Mouse (Mus musculus) neural tube, embryonic 13.5 days (tissue): ENCODE measurements around the gene Pbdc1. TPM values are rescaled to one million over a fixed set of nuclear protein-coding genes. Genes with fewer than 3 reads are reported as not detected.
"Not testable (repeated sequence)": the region's sequence is repeated elsewhere in the genome, so short reads cannot be mapped to it uniquely, and the experiment has no call there.

Experiments
- ATAC-seq: fragments of 200-750 bp; cut with Nextera tagmentation; 2 replicates; pipeline ENCODE4 v1.8.0; 2017; ENCODE audit warnings: low read depth, mild to moderate bottlenecking, moderate TSS enrichment, moderate library complexity
- H3K27ac ChIP-seq: fragments of 300-500 bp; sonication (generic); replicated peaks from 2 replicates; pipeline ENCODE4 v1.5.1; 2015; ENCODE audit warnings: moderate library complexity, mild to moderate bottlenecking, inconsistent platforms
- H3K27me3 ChIP-seq: fragments of 300-500 bp; sonication (generic); 2 replicates; pipeline ENCODE4 v1.6.1; 2015; ENCODE audit warnings: mild to moderate bottlenecking, inconsistent platforms
- H3K36me3 ChIP-seq: fragments of 300-500 bp; sonication (generic); 2 replicates; pipeline ENCODE4 v1.6.1; 2015; ENCODE audit warnings: mild to moderate bottlenecking, inconsistent platforms
- H3K4me1 ChIP-seq: fragments of 300-500 bp; sonication (generic); replicated peaks from 2 replicates; pipeline ENCODE4 v1.6.1; 2015; ENCODE audit warnings: inconsistent platforms
- H3K4me2 ChIP-seq: fragments of 300-500 bp; sonication (generic); 2 replicates; pipeline ENCODE4 v1.6.1; 2015; ENCODE audit warnings: inconsistent platforms, mild to moderate bottlenecking, moderate library complexity
- H3K4me3 ChIP-seq: fragments of 300-500 bp; sonication (generic); 2 replicates; pipeline ENCODE4 v1.5.1; 2015; ENCODE audit warnings: mild to moderate bottlenecking, inconsistent platforms
- H3K9ac ChIP-seq: fragments of 300-500 bp; sonication (generic); 2 replicates; pipeline ENCODE4 v1.6.1; 2015; ENCODE audit warnings: moderate library complexity, mild to moderate bottlenecking, inconsistent platforms
- H3K9me3 ChIP-seq: fragments of 300-500 bp; sonication (generic); 2 replicates; pipeline ENCODE4 v1.6.1; 2016; ENCODE audit warnings: inconsistent platforms
- WGBS: fragments of 180-500 bp; shearing (Covaris S2); methylation state at CpG from one replicate; pipeline ENCODE4 v1.1.7; 2015; 5-methylcytosine and 5-hydroxymethylcytosine counted together
- polyA plus RNA-seq: library from polyadenylated mRNA; unstranded; fragments of >200 nt; fragmentation: Nextera tagmentation; extraction: Ambion mirVana; gene quantifications from 2 replicates; pipeline ENCODE4 v1.2.1, GENCODE M21; 2015

Pbdc1 gene
- polyA plus RNA-seq, result 34.3 and 35.2 TPM in 2 replicates

GRCm38 (mm10) chrX:105079615-105080092, at the start of gene Pbdc1:
Gene Pbdc1, plus strand, starts transcription at chrX:105079756.
- Histone ChIP-seq H3K9ac (peak within 1 kb of the TSS; percentile 64), H3K4me1 (peaks cover 6% of the 10 kb centered on the region), H3K4me3 (peak within 1 kb of the TSS; percentile 55), H3K4me2 (peak within 1 kb of the TSS; percentile 67), H3K27ac (0 out of 2 replicates have a peak within 1 kb of the TSS, but pooled peaks have one; percentile 9), H3K9me3 (no peaks in the 10 kb centered on the region), H3K36me3 (no peaks in the 10 kb centered on the region), H3K27me3 (no peaks in the 10 kb centered on the region)
- 1% methylated on average over 35 of the region's 35 CpGs for WGBS
- peak; percentile 98 for ATAC-seq

DNA sequence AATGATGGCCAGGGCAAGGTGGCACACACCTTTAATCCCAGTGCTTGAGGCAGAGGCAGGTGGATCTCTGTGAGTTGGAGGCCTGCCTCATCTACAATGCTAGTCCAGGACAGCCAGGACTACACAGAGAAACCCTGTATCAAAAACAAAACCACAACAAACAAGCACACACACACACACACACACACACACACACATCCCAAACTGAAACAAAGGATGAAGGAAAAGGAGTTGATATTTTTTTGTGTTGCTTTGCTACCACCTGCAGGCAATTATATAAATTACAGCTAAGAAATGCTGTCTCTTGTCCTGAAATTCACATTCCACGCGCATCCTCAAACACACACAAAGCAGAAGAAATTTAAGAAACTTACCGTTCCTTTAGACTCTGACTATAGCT, 41.9 kb upstream of the Pbdc1 start:
- 79% methylated on average over 3 of the region's 3 CpGs for WGBS

GRCm38 (mm10) chrX:105064294-105064693, 15.3 kb upstream of the Pbdc1 start:
- Histone ChIP-seq H3K9ac (no peak overlapping the region), H3K4me3 (no peak overlapping the region), H3K4me1 (peaks cover 7% of the 10 kb centered on the region), H3K9me3 (no peaks in the 10 kb centered on the region), H3K4me2 (no peak overlapping the region), H3K27ac (no peak overlapping the region), H3K27me3 (no peaks in the 10 kb centered on the region), H3K36me3 (peaks cover 82% of the 10 kb centered on the region)
- no peak for ATAC-seq
- 92% methylated on average over 10 of the region's 10 CpGs for WGBS

More for the DNA sequence above, 41.9 kb upstream of the Pbdc1 start:
- H3K4me1 ChIP-seq, result no peaks in the 10 kb centered on the region
- peak; percentile 59; the same call in 1 of the 2 replicates for ATAC-seq
- peaks cover 11% of the 10 kb centered on the region; the same call in 1 of the 2 replicates for H3K36me3 ChIP-seq
- H3K4me2 ChIP-seq, result no peak overlapping the region
- H3K9me3 ChIP-seq, result no peaks in the 10 kb centered on the region
- H3K27ac ChIP-seq, result no peak overlapping the region
- no peaks in the 10 kb centered on the region; the same call in 1 of the 2 replicates for H3K27me3 ChIP-seq
- H3K4me3 ChIP-seq, result no peak overlapping the region
- no peak overlapping the region for H3K9ac ChIP-seq

DNA sequence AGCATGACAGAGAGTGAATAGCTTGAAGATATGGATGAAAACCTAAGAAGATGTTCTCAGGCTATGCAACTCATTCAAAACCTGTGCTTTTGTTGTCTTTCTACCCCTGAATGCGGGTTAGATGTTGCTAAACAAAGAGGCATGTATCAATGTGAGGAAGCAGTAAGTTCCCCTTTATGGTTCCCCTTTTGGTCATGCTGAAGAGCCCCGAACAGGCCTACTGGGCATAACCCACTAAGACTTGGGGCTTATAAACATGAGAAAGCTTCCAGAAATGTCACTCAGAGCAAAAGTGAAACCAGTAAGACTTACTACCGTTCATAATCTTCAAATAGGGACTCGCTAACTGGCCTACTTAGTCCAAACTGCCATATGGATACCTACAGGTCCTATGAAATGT, 14.8 kb upstream of the Pbdc1 start:
- 95% methylated on average over 4 of the region's 4 CpGs for WGBS
- Histone ChIP-seq H3K9me3 (no peaks in the 10 kb centered on the region), H3K27me3 (no peaks in the 10 kb centered on the region), H3K36me3 (peaks cover 77% of the 10 kb centered on the region), H3K9ac (no peak overlapping the region), H3K4me1 (peaks cover 9% of the 10 kb centered on the region), H3K4me3 (no peak overlapping the region), H3K4me2 (no peak overlapping the region), H3K27ac (no peak overlapping the region)
- ATAC-seq, result no peak

DNA sequence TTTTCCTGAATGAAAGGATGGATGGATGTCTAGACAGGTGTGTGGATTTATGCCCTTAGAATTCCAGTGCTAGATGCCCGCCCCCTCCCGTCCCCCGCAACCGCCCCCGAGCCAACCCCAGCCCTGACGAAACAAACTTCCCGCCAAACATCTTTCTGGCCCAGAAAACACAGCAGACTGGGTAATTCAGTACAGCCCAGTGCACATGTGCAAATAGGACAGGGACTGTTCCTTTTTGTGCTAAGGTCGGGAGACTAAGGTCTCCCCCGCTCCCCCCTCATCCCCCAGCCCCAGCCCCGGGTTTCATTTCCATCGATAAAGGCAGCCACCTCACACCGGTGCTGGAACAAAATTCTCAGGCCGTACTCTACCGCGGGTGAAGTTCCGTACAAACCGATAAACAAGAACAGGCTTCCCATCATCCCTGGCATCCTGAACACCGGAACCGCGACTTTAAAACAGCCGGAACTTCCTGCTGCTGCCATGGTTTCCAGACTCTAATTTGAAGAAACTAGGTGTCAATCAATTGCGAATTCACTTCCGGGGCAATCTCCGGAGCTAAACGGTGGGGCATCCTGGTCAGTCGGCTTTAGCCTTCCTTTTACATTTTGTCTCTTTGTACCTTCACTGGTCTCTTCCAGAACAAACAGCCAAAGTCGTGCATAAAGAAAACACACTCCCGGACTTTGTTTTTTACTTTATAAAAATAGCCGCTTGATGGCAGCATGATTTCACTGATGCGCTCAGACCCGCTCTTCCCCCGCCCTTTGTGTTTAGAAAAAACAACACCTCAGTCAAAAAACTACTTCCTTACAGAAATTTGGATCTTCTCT, 9.7 kb upstream of the Pbdc1 start:
- peak overlapping the region; percentile 77 for H3K27ac ChIP-seq
- WGBS, result under 1% methylated on average over 32 of the region's 32 CpGs
- no peaks in the 10 kb centered on the region for H3K27me3 ChIP-seq
- H3K9ac ChIP-seq, result peak overlapping the region; percentile 73
- H3K4me1 ChIP-seq, result peaks cover 9% of the 10 kb centered on the region
- peak overlapping the region; percentile 61 for H3K4me3 ChIP-seq
- no peaks in the 10 kb centered on the region for H3K9me3 ChIP-seq
- H3K4me2 ChIP-seq, result peak overlapping the region; percentile 67
- peak; percentile 94 for ATAC-seq
- peaks cover 32% of the 10 kb centered on the region for H3K36me3 ChIP-seq

DNA sequence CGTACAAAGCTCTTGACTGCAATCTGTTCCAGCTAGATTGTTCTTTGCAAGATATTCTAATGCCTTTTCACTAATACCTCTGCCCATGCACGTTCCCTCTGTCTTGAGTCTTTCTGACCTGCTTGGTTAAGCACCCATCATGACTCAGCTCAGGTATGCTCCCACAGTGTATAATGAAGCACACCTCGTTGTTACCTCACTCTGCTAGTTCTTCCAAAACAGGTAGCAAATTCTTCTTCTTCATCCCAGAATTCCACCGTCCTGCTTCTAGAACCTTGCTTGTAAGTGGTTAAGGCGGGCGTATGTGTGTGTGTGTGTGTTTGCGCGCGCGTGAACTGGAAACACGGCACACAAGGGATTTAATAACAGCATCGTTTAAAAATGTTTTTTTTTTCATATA, 405 bp upstream of the Pbdc1 start:
- 2% methylated on average over 12 of the region's 12 CpGs for WGBS
- Histone ChIP-seq H3K4me1 (peaks cover 6% of the 10 kb centered on the region), H3K9me3 (no peaks in the 10 kb centered on the region), H3K27ac (no peak overlapping the region), H3K4me3 (peak overlapping the region; percentile 55), H3K9ac (peak overlapping the region; percentile 64), H3K27me3 (no peaks in the 10 kb centered on the region), H3K4me2 (peak overlapping the region; percentile 67), H3K36me3 (no peaks in the 10 kb centered on the region)
- ATAC-seq, result peak; percentile 69

- H3K4me1 ChIP-seq, result peaks cover 6% of the 10 kb centered on the region
- peak; percentile 41 for ATAC-seq
- H3K9ac ChIP-seq, result peak overlapping the region; percentile 60
- no peaks in the 10 kb centered on the region for H3K27me3 ChIP-seq
- no peaks in the 10 kb centered on the region for H3K9me3 ChIP-seq
- H3K4me3 ChIP-seq, result peak overlapping the region; percentile 55
- H3K27ac ChIP-seq, result 0 out of 2 replicates have a peak overlapping the region, but pooled peaks have one; percentile 9
- 12% methylated on average over 8 of the region's 8 CpGs for WGBS
- H3K36me3 ChIP-seq, result no peaks in the 10 kb centered on the region
- peak overlapping the region; percentile 67 for H3K4me2 ChIP-seq
These were observed 540 bp downstream of the Pbdc1 start for GRCm38 (mm10) chrX:105080096-105080495.

GRCm38 (mm10) chrX:105083013-105083412, 3.5 kb downstream of the Pbdc1 start:
- H3K9me3 ChIP-seq, H3K4me2 ChIP-seq, ATAC-seq, H3K27ac ChIP-seq, H3K36me3 ChIP-seq, H3K27me3 ChIP-seq, H3K4me1 ChIP-seq, H3K9ac ChIP-seq, H3K4me3 ChIP-seq: not testable (repeated sequence)
- 90% methylated on average over 7 of the region's 7 CpGs for WGBS

DNA sequence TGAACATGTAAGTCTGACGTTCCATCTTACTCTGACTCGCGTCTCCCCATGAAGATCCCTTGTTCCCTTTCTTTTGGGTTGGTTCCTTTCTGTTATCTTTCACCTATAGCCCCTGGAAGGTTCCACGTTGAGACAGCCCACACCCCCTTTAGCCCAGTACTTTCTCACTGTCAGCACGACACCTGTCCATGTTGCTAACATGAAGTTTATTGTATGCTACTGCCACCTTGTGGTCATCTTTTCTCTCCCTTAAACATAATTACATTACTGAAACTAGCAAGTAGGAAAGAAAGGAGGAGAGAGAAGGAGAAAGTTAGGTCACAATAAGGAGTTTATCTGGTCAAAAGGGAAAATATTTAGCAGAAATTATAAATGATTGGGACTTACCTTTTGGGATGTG, 24.6 kb downstream of the Pbdc1 start:
- Histone ChIP-seq H3K27ac (no peak overlapping the region), H3K4me2 (no peak overlapping the region), H3K36me3 (no peaks in the 10 kb centered on the region), H3K4me3 (no peak overlapping the region), H3K4me1 (no peaks in the 10 kb centered on the region), H3K9ac (no peak overlapping the region), H3K27me3 (peaks cover 4% of the 10 kb centered on the region; the same call in 1 of the 2 replicates), H3K9me3 (no peaks in the 10 kb centered on the region)
- peak; percentile 65; the same call in 1 of the 2 replicates for ATAC-seq
- WGBS, result 35% methylated on average over 5 of the region's 5 CpGs

GRCm38 (mm10) chrX:105114994-105115393, 35.4 kb downstream of the Pbdc1 start:
- no peak for ATAC-seq
- H3K27me3 ChIP-seq, result peaks cover 33% of the 10 kb centered on the region
- 80% methylated on average over 2 of the region's 2 CpGs for WGBS

DNA sequence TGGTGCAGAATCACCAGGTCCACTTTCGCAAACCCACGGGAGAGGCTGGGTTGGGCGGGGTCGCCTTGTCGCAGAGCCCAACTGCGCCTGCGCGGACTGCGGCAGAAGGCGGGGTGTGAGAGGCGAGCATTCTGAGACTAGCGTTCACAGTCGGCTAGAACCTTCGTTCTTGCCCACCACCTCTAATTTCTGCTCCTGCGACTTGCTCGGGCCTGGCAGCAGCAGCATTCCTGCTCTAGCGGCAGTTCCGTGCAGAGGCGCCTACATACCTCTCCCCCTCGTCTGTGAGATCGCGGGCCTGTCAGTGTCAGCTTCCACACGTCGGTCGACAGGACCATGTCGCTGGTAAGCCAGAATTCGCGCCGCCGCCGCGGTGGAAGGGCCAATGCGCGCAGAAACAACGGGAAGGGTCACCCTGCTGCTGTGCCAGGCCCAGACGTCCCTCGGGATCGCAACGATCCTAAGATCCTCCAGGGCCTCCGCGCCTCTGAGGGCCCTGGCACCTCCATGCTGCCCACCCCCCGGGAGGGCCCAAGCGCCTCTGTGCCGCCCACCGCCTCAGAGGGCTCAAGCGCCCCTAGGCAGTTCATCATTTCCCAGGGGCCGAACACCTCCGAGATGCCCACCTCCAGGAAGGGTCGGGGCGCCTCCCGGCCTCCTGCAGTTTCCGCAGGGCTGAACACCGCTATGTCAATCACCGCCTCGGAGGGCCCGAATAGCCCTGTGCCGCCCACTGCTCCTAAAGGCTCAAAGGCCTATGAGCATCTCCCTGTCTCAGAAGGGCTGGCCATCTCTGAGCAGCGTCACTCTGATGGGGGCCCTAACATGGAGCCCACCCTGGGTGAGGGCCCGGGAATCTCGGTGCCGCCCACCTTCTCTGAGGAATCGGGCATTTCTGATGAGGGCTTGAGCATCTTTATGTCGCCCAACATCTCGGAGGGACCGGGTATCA, 41.0 kb downstream of the Pbdc1 start, which contains the start of gene Magee1:
Gene Magee1, plus strand, starts transcription at position 104 of the 952 bp plus-strand sequence.
- peak within 1 kb of the TSS; percentile 66 for H3K4me2 ChIP-seq
- H3K36me3 ChIP-seq, result 0 out of 2 replicates have a peak, but pooled peaks cover 4% of the 10 kb centered on the region
- no peaks in the 10 kb centered on the region for H3K9me3 ChIP-seq
- ATAC-seq, result peak; percentile 75
- H3K27me3 ChIP-seq, result peaks cover 68% of the 10 kb centered on the region
- H3K9ac ChIP-seq, result peak within 1 kb of the TSS; percentile 87
- H3K27ac ChIP-seq, result peak within 1 kb of the TSS; percentile 89
- peak within 1 kb of the TSS; percentile 68 for H3K4me3 ChIP-seq
- H3K4me1 ChIP-seq, result peaks cover 17% of the 10 kb centered on the region
- 16% methylated on average over 65 of the region's 65 CpGs for WGBS

More at GRCm38 (mm10) chrX:105114994-105115393, 35.4 kb downstream of the Pbdc1 start:
- Histone ChIP-seq H3K4me2 (no peak overlapping the region), H3K4me1 (no peaks in the 10 kb centered on the region), H3K9ac (no peak overlapping the region), H3K36me3 (no peaks in the 10 kb centered on the region), H3K4me3 (no peak overlapping the region), H3K9me3 (no peaks in the 10 kb centered on the region), H3K27ac (no peak overlapping the region)
